In the genomic region with DNA sequence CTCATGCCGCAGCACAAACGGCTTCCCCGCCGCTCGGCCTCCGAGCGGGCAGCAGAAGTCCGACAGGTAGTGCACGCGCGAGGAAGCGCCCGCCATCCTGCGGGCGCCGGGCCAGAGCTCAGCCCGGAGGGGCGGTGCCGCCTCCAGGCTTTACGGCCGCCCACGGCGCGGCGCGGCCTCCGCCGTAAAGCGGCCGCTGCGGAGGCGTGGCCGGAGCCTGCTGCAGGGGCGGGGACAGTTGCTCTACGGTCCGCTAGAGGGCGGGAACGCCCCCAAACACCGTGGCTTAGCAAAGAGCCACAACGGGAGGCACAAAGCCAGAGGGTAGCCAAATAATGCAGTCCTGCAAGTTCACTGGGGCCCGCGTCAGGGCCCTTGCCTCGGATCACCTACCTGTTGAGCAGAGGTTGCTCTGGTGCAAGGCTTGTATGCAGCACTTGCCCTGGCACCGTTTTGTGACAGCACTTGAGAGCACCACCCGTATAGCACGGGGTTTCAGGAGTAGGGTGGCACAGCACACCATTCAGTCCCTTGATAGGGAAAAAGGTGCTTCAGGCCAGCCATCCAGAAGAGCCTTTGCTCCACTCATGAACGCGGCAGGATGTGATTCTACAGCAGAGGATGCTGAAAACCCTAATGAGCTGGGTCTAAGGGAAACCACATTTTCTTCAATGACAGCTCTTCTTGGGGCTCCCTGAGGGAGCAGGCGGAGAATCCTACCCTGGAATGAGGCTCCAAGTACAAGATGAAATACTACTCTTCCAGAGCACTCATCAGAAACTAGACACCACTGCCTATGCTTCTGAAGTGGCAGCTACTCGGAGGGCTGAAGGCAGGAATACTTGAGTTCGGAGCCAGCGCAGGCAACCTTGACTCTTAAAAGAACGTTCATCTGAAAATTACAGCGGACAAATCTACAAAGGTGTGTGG, we compare ENCODE assay signal across 8 mouse cellular contexts. TPM values are rescaled to one million over a fixed set of nuclear protein-coding genes. Genes with fewer than 3 reads are reported as not detected.
DNase-seq lines count a peak whose midpoint lies in the region; ATAC-seq and TF ChIP-seq lines count a peak whose summit lies in the region.

Faap100 (minus strand) TSS at position 154 of the 930 bp plus-strand sequence.

- in situ Hi-C loops in ES-E14 (cut with MboI; ENCODE audit: low sequenced_read_pairs in 2 of 2, unreplicated experiment in 2 of 2): no loop called here

- H3K4me1 ChIP-seq in ES-E14 (ENCODE audit: control insufficient read depth in 2 of 2, insufficient read depth in 2 of 2, low read length in 2 of 2, poor library complexity in 1 of 2): peaks cover 0 to 6% of the 10 kb centered on the region in 2 experiments; a peak in 1 of 4 replicates
- H3K4me1 ChIP-seq in forebrain, embryonic 15.5 days: peaks cover 24% of the 10 kb centered on the region
- H3K4me1 ChIP-seq in lung, adult 2 months (ENCODE audit: control insufficient read depth, insufficient read depth, low read length): peaks cover 11% of the 10 kb centered on the region

- no peaks in the 10 kb centered on the region for H3K27me3 ChIP-seq in forebrain, embryonic 15.5 days

- ATAC-seq in forebrain, embryonic 15.5 days (replicated peaks): peak; percentile 87
- ATAC-seq in neutrophil, adult 5-6 weeks (ENCODE audit: extremely low read depth, insufficient number of reproducible peaks, low FRiP score, poor library complexity, severe bottlenecking): peak; percentile 83

- H3K4me3 ChIP-seq in ES-E14 (ENCODE audit: insufficient read depth in 1 of 2, low read depth in 1 of 2, low read length in 2 of 2, poor library complexity in 1 of 2, severe bottlenecking in 1 of 2): peak within 1 kb of the TSS; percentile 82 to 94
- H3K4me3 ChIP-seq in forebrain, embryonic 15.5 days: peak within 1 kb of the TSS; percentile 93
- peak within 1 kb of the TSS; percentile 86 for H3K4me3 ChIP-seq in lung, adult 2 months (replicated peaks; ENCODE audit: extremely low read depth, low read depth, low read length)

- H3K4me2 ChIP-seq in forebrain, embryonic 15.5 days (replicated peaks): peak within 1 kb of the TSS; percentile 96

- peak within 1 kb of the TSS; percentile 77 for H3K9ac ChIP-seq in ES-E14 (ENCODE audit: insufficient read depth, low read depth, low read length, poor library complexity, severe bottlenecking)
- H3K9ac ChIP-seq in forebrain, embryonic 15.5 days (replicated peaks): peak within 1 kb of the TSS; percentile 87

- no peak within 1 kb of the TSS for H3K27ac ChIP-seq in ES-E14 (ENCODE audit: insufficient read depth, low read depth, low read length, poor library complexity, severe bottlenecking)
- peak within 1 kb of the TSS; percentile 59 for H3K27ac ChIP-seq in forebrain, embryonic 15.5 days (replicated peaks)

- TF ChIP-seq CTCF in lung, adult 2 months (IDR thresholded peaks at IDR 0.05; ENCODE audit: insufficient read depth, low read length): peak; percentile 51

- WGBS in forebrain, embryonic 15.5 days: 9% methylated on average over 54 of the region's 54 CpGs
- 7% methylated on average over 54 of the region's 54 CpGs for WGBS in lung, adult 2 months

- intact Hi-C loops in heart, postnatal 25 days (cut with DNase I): loop anchor here (2.0 to 5.0 kb wide), 2 partner anchors 26 to 43 kb away; no protein-coding TSS in a partner anchor

- TF ChIP-seq POLR2A in lung, adult 2 months (IDR thresholded peaks at IDR 0.05; ENCODE audit: borderline replicate concordance, extremely low read depth, low read depth, low read length): peak; percentile 12; the same call in 1 of the 2 replicates

- no peaks in the 10 kb centered on the region for H3K9me3 ChIP-seq in ES-E14 (ENCODE audit: control insufficient read depth, insufficient read depth, low read depth, low read length)
- no peaks in the 10 kb centered on the region for H3K9me3 ChIP-seq in forebrain, embryonic 15.5 days

- DNase-seq in ES-E14 (ENCODE audit: low read depth, low spot score): peak; percentile 89
- DNase-seq in cerebellum, adult 11-12 months: peak; percentile 89
- DNase-seq in heart, postnatal 25 days (ENCODE audit: low spot score): peak; percentile 84
- DNase-seq in layer of hippocampus, adult 18-20 months (ENCODE audit: low spot score in 2 of 2): peak; percentile 75 to 89
- DNase-seq in lung, adult 2 months: peak; percentile 87
- peak; percentile 80 to 81 for DNase-seq in thymus, adult 18-20 months

- peaks cover 42% of the 10 kb centered on the region for H3K36me3 ChIP-seq in ES-E14 (ENCODE audit: control insufficient read depth, insufficient read depth, low read length, poor library complexity, severe bottlenecking)
- peaks cover 59% of the 10 kb centered on the region for H3K36me3 ChIP-seq in forebrain, embryonic 15.5 days

TF ChIP-seq in ES-E14, 5 proteins besides CTCF, POLR2A, EP300 and RAD21:
- TF ChIP-seq ZC3H11A (IDR thresholded peaks at IDR 0.05; ENCODE audit: borderline replicate concordance, low read depth, low read length) (no peak), HCFC1 (IDR thresholded peaks at IDR 0.05; ENCODE audit: borderline replicate concordance, insufficient read depth, low read length) (peak; percentile 67; the same call in 1 of the 2 replicates), CHD2 (IDR thresholded peaks at IDR 0.05; ENCODE audit: low read depth, low read length) (no peak), ZNF384 (IDR thresholded peaks at IDR 0.05; ENCODE audit: low read depth, low read length) (no peak)

RNA-seq across cellular contexts. Expression of gene Faap100, which starts in this region (rescaled TPM):
- 27.2 and 30.0 TPM in 2 replicates for total RNA-seq in ES-E14 (2012; rRNA removed)
- 72.1 and 74.1 TPM in 2 replicates for polyA plus RNA-seq in forebrain, embryonic 15.5 days (2015; fragmentation: Nextera tagmentation; extraction: Ambion mirVana)
- 10 to 100 TPM; 15.2 to 15.3 TPM for total RNA-seq in heart, postnatal 25 days (2021)
- total RNA-seq in layer of hippocampus, adult 18-20 months (2021): 10 to 100 TPM; 16.7 to 18.4 TPM
- polyA plus RNA-seq in lung, adult 2 months (2012; rRNA removed): 61.9 and 67.1 TPM in 2 replicates
- total RNA-seq in neutrophil, adult 5-6 weeks (2017): 13.3 and 15.6 TPM in 2 replicates
